Mouse (Mus musculus): ENCODE data around the gene Card19. TPM values are rescaled to one million over a fixed set of nuclear protein-coding genes. Genes with fewer than 3 reads are reported as not detected.

Gene Card19
- polyA plus RNA-seq, 1 experiment from 2014 or later: 19.7 TPM

DNA sequence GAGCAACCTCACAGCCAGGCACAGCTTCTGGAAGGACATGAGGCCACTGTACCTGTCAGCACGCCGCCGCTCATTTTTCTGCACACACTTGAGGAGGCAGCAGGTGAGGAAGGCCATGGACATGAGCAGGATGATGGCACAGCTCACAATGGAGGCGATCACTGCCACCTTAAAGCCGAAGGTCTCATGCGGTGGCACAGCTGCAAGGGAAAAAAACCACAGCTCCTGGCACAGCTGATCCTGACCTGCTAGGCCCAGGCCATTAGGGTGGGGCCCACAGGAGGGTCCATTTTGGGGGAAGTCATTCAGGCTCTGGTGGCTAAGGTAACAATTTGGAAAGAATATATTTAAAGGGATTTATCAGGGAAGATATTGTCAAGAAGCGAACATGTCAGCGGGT is 22.9 kb upstream of the Card19 start:
- no peaks in the 10 kb centered on the region for H3K27me3 ChIP-seq (ENCODE audit: control insufficient read depth, insufficient read depth, low read length)
- no peaks in the 10 kb centered on the region for H3K9me3 ChIP-seq (ENCODE audit: control insufficient read depth, low read length)
- H3K4me3 ChIP-seq (ENCODE audit: low read depth, low read length): no peak overlapping the region
- 96% methylated on average over 8 of the region's 8 CpGs for WGBS
- ATAC-seq (ENCODE audit: insufficient read depth, low FRiP score, low TSS enrichment): no peak
- DNase-seq (ENCODE audit: low spot score): no peak
- H3K4me2 ChIP-seq (ENCODE audit: low read depth): no peak overlapping the region
- no peak overlapping the region for H3K27ac ChIP-seq (ENCODE audit: low read depth, low read length)
- H3K36me3 ChIP-seq (ENCODE audit: control insufficient read depth, insufficient read depth, low read length): no peaks in the 10 kb centered on the region
- H3K9ac ChIP-seq (ENCODE audit: low read length): no peak overlapping the region
- no peaks in the 10 kb centered on the region for H3K4me1 ChIP-seq (ENCODE audit: control insufficient read depth, insufficient read depth, low read length)

DNA sequence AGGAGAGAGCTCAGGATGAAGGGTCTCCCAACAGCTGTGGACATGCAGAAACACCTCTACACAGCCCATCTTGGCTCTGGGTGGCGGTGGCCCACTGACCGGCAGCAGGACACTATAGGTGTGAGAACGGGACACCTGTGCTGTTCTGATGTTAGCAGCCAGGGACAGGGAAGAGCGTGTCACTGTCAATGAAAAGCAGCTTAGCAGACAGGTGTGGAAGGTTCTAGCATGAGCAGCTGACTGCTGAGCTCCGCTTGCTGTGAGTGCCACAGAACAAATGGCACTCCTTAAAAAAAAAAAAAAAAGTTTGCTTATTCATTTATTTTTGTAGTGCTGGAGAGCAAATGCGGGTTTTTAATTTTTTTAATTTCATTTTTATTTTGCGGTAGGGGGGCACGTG is 21.8 kb upstream of the Card19 start:
- Histone ChIP-seq H3K9ac (ENCODE audit: low read length) (no peak overlapping the region), H3K27ac (ENCODE audit: low read depth, low read length) (no peak overlapping the region), H3K9me3 (ENCODE audit: control insufficient read depth, low read length) (no peaks in the 10 kb centered on the region), H3K4me2 (ENCODE audit: low read depth) (no peak overlapping the region), H3K27me3 (ENCODE audit: control insufficient read depth, insufficient read depth, low read length) (no peaks in the 10 kb centered on the region), H3K36me3 (ENCODE audit: control insufficient read depth, insufficient read depth, low read length) (no peaks in the 10 kb centered on the region), H3K4me1 (ENCODE audit: control insufficient read depth, insufficient read depth, low read length) (no peaks in the 10 kb centered on the region), H3K4me3 (ENCODE audit: low read depth, low read length) (no peak overlapping the region)
- 89% methylated on average over 8 of the region's 8 CpGs for WGBS
- no peak for ATAC-seq (ENCODE audit: insufficient read depth, low FRiP score, low TSS enrichment)
- no peak for DNase-seq (ENCODE audit: low spot score)

DNA sequence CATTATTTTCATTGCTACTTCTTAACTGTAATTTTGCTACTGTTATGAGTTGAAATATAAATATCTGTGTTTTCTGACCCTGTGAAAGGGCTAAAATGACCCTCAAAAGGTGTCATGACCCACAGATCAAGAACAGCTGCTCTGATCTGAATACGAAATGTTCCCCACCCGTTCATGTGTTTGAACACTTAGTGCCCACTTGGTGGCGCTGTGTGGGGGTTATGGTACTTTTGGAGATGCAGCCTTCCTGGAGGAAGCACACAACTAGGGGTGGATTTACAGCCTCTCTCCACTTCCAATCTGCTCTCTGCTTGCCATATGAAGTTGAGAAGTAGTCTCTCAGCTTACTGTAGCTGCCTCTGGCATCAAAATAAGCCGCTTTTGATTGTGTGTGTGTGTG is 18.9 kb upstream of the Card19 start:
- no peaks in the 10 kb centered on the region for H3K27me3 ChIP-seq (ENCODE audit: control insufficient read depth, insufficient read depth, low read length)
- no peak overlapping the region for H3K9ac ChIP-seq (ENCODE audit: low read length)
- DNase-seq (ENCODE audit: low spot score) (no peak), ATAC-seq (ENCODE audit: insufficient read depth, low FRiP score, low TSS enrichment) (no peak)
- H3K27ac ChIP-seq (ENCODE audit: low read depth, low read length): no peak overlapping the region
- H3K9me3 ChIP-seq (ENCODE audit: control insufficient read depth, low read length): no peaks in the 10 kb centered on the region
- no peak overlapping the region for H3K4me3 ChIP-seq (ENCODE audit: low read depth, low read length)
- H3K4me1 ChIP-seq (ENCODE audit: control insufficient read depth, insufficient read depth, low read length): no peaks in the 10 kb centered on the region
- 92% methylated on average over 4 of the region's 4 CpGs for WGBS
- H3K4me2 ChIP-seq (ENCODE audit: low read depth): no peak overlapping the region
- no peaks in the 10 kb centered on the region for H3K36me3 ChIP-seq (ENCODE audit: control insufficient read depth, insufficient read depth, low read length)

DNA sequence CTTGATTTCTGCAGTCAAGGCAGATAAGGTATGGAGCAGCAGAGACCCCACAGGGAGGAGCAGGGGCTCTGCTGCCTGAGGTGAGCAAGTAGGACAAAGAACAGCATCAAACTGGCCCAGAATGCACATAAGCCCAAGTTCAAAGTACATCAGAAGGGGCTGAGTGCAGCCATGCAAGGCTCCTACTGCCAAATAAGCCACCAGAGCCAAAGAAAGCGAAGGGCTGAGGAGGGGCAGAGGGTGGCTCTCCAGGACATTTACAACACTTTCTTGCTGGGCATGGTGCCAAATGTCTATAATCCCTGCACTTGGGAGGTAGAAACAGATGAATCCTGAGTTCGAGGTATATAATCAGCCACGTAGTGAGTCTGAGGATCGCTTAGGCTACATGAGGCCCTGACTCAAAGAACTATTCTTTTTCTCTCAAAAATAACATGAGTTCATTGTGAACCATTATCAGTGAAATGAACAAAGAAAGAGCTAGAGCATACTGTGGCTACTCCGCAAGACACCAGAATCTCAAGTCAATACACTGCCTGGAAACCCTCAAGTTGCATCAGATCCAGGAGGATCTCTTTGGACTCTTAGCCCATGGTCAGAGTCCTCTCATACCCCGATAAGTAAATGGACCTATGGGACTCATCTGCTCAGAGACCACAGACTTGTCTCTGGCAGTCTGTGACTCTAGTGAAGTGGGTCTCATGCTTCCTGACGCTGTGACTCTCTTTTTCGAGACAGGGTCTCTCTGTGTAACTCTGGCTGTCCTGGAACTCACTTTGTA is 18.1 kb upstream of the Card19 start:
- Histone ChIP-seq H3K9me3 (ENCODE audit: control insufficient read depth, low read length) (no peaks in the 10 kb centered on the region), H3K27ac (ENCODE audit: low read depth, low read length) (no peak overlapping the region), H3K4me3 (ENCODE audit: low read depth, low read length) (no peak overlapping the region), H3K4me2 (ENCODE audit: low read depth) (no peak overlapping the region), H3K4me1 (ENCODE audit: control insufficient read depth, insufficient read depth, low read length) (no peaks in the 10 kb centered on the region), H3K36me3 (ENCODE audit: control insufficient read depth, insufficient read depth, low read length) (no peaks in the 10 kb centered on the region), H3K9ac (ENCODE audit: low read length) (no peak overlapping the region), H3K27me3 (ENCODE audit: control insufficient read depth, insufficient read depth, low read length) (no peaks in the 10 kb centered on the region)
- no peak for ATAC-seq (ENCODE audit: insufficient read depth, low FRiP score, low TSS enrichment)
- no peak for DNase-seq (ENCODE audit: low spot score)
- WGBS: 96% methylated on average over 8 of the region's 8 CpGs

DNA sequence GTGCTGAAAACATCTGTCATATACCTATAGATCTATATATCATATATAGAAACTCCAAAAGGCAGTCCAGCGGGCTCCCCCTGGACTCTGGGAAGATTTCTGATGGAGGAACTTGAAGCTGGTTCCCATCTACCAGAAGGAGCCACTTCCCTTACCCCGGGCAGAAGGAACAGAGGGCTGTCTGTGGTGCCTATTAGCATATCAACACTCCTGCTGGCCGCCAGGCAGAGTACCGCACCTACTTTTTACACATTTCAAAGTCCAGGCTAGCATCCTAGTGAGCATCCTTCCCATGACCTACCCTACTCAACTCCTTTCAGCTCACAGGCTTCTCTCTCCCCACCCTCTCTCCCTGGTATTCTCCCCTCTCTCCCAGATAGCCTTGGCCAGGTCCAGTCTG is 9.8 kb upstream of the Card19 start:
- Histone ChIP-seq H3K36me3 (ENCODE audit: control insufficient read depth, insufficient read depth, low read length) (no peaks in the 10 kb centered on the region), H3K27ac (ENCODE audit: low read depth, low read length) (no peak overlapping the region), H3K27me3 (ENCODE audit: control insufficient read depth, insufficient read depth, low read length) (no peaks in the 10 kb centered on the region), H3K4me3 (ENCODE audit: low read depth, low read length) (no peak overlapping the region), H3K9ac (ENCODE audit: low read length) (no peak overlapping the region), H3K9me3 (ENCODE audit: control insufficient read depth, low read length) (no peaks in the 10 kb centered on the region), H3K4me1 (ENCODE audit: control insufficient read depth, insufficient read depth, low read length) (no peaks in the 10 kb centered on the region), H3K4me2 (ENCODE audit: low read depth) (no peak overlapping the region)
- ATAC-seq (ENCODE audit: insufficient read depth, low FRiP score, low TSS enrichment): no peak
- WGBS: 18% methylated on average over 4 of the region's 4 CpGs
- DNase-seq (ENCODE audit: low spot score): no peak

DNA sequence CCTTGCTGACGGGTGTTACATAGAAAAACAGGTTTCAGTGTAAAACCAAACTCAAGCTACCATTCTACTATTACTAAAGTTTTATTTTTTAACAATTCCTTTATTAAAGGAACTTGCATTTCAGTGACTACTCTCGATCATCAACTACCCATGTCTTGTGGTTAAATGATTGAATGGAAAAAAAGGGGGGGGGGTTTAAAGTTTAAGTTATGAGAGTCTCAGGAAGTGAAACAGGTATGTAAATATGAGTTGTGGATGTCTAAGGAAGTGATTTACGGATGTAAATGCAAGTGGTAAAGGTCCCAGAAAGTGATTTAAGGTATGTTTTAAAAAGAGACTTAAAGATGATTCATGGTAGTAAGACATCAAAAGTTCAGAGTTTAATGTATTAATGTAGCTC is 9.3 kb upstream of the Card19 start:
- H3K36me3 ChIP-seq (ENCODE audit: control insufficient read depth, insufficient read depth, low read length): no peaks in the 10 kb centered on the region
- 63% methylated on average over 3 of the region's 3 CpGs for WGBS
- no peak overlapping the region for H3K27ac ChIP-seq (ENCODE audit: low read depth, low read length)
- no peaks in the 10 kb centered on the region for H3K9me3 ChIP-seq (ENCODE audit: control insufficient read depth, low read length)
- no peaks in the 10 kb centered on the region for H3K27me3 ChIP-seq (ENCODE audit: control insufficient read depth, insufficient read depth, low read length)
- ATAC-seq (ENCODE audit: insufficient read depth, low FRiP score, low TSS enrichment): no peak
- H3K4me2 ChIP-seq (ENCODE audit: low read depth): no peak overlapping the region
- DNase-seq (ENCODE audit: low spot score): no peak
- H3K9ac ChIP-seq (ENCODE audit: low read length): no peak overlapping the region
- no peak overlapping the region for H3K4me3 ChIP-seq (ENCODE audit: low read depth, low read length)
- no peaks in the 10 kb centered on the region for H3K4me1 ChIP-seq (ENCODE audit: control insufficient read depth, insufficient read depth, low read length)

DNA sequence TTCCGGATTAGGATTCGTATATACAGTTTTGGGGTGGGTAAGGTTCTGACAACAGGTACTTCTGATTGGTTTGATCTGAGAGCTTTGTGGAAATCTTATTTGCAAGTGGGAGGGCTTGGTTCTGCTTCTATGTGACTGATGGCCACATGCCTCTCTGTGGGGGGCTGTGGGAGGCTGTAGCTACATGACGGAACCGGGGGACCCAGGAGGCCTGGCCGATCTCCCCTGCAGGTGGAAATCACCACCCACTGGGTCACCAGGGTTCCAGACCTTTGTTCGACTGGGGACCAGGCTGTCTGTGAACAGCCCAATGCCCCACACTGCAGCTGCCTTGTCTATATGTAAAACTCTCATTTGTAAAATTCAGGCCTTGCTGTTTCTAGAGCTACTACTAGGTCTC is 8.9 kb upstream of the Card19 start:
- Histone ChIP-seq H3K4me2 (ENCODE audit: low read depth) (no peak overlapping the region), H3K27me3 (ENCODE audit: control insufficient read depth, insufficient read depth, low read length) (no peaks in the 10 kb centered on the region), H3K9ac (ENCODE audit: low read length) (no peak overlapping the region), H3K27ac (ENCODE audit: low read depth, low read length) (no peak overlapping the region), H3K9me3 (ENCODE audit: control insufficient read depth, low read length) (no peaks in the 10 kb centered on the region), H3K36me3 (ENCODE audit: control insufficient read depth, insufficient read depth, low read length) (no peaks in the 10 kb centered on the region), H3K4me3 (ENCODE audit: low read depth, low read length) (no peak overlapping the region), H3K4me1 (ENCODE audit: control insufficient read depth, insufficient read depth, low read length) (no peaks in the 10 kb centered on the region)
- ATAC-seq (ENCODE audit: insufficient read depth, low FRiP score, low TSS enrichment): no peak
- DNase-seq (ENCODE audit: low spot score): no peak
- WGBS: 22% methylated on average over 6 of the region's 6 CpGs

DNA sequence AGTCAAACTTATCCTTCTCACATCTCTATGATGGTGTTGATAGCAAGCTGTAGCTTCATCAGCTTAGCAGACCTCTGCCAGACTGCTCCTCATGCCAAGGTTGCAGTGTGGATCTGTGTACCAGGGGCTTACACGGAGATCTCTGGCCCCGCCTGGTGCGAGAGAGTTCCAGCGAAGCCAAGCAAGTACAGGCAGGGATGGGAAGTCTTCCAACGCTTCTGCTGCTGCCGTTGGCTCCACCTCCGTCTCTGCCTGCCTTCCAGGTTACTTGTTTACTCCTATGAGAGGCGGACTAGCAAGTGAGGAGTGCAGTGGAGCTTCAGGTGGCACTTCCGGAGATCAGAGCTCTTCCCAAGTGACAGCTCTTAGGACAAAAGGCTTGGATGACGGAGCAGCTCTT is 8.5 kb upstream of the Card19 start:
- DNase-seq (ENCODE audit: low spot score): no peak
- no peaks in the 10 kb centered on the region for H3K36me3 ChIP-seq (ENCODE audit: control insufficient read depth, insufficient read depth, low read length)
- ATAC-seq (ENCODE audit: insufficient read depth, low FRiP score, low TSS enrichment): no peak
- no peak overlapping the region for H3K27ac ChIP-seq (ENCODE audit: low read depth, low read length)
- H3K9me3 ChIP-seq (ENCODE audit: control insufficient read depth, low read length): no peaks in the 10 kb centered on the region
- no peaks in the 10 kb centered on the region for H3K27me3 ChIP-seq (ENCODE audit: control insufficient read depth, insufficient read depth, low read length)
- H3K4me1 ChIP-seq (ENCODE audit: control insufficient read depth, insufficient read depth, low read length): no peaks in the 10 kb centered on the region
- H3K4me2 ChIP-seq (ENCODE audit: low read depth): no peak overlapping the region
- H3K9ac ChIP-seq (ENCODE audit: low read length): no peak overlapping the region
- H3K4me3 ChIP-seq (ENCODE audit: low read depth, low read length): no peak overlapping the region
- 17% methylated on average over 10 of the region's 10 CpGs for WGBS

DNA sequence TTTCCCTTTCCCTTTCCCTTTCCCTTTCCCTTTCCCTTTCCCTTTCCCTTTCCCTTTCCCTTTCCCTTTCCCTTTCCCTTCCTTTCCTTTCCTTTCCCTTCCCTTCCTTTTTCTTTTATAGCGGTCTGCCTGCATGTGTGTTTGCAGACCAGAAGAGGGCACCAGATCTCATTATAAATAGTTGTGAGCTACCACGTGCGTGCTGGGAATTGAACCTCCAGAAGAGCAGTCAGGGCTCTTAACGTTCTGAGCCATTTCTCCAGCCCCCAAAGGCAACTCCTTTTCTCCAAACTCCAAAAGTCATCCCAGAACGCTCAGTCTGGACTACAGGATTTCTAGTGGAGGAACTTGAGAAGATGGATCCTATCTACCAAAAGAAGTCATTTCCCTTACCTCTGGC is 5.1 kb upstream of the Card19 start:
- no peak overlapping the region for H3K4me2 ChIP-seq (ENCODE audit: low read depth)
- no peak overlapping the region for H3K9ac ChIP-seq (ENCODE audit: low read length)
- ATAC-seq (ENCODE audit: insufficient read depth, low FRiP score, low TSS enrichment) (no peak), DNase-seq (ENCODE audit: low spot score) (no peak)
- no peaks in the 10 kb centered on the region for H3K4me1 ChIP-seq (ENCODE audit: control insufficient read depth, insufficient read depth, low read length)
- 0 out of 2 replicates have a peak, but pooled peaks cover 2% of the 10 kb centered on the region for H3K27me3 ChIP-seq (ENCODE audit: control insufficient read depth, insufficient read depth, low read length)
- 18% methylated on average over 5 of the region's 5 CpGs for WGBS
- no peaks in the 10 kb centered on the region for H3K36me3 ChIP-seq (ENCODE audit: control insufficient read depth, insufficient read depth, low read length)
- H3K4me3 ChIP-seq (ENCODE audit: low read depth, low read length): no peak overlapping the region
- no peak overlapping the region for H3K27ac ChIP-seq (ENCODE audit: low read depth, low read length)
- no peaks in the 10 kb centered on the region for H3K9me3 ChIP-seq (ENCODE audit: control insufficient read depth, low read length)

Data from neural tube, embryonic 11.5 days (tissue).